In the genomic region with DNA sequence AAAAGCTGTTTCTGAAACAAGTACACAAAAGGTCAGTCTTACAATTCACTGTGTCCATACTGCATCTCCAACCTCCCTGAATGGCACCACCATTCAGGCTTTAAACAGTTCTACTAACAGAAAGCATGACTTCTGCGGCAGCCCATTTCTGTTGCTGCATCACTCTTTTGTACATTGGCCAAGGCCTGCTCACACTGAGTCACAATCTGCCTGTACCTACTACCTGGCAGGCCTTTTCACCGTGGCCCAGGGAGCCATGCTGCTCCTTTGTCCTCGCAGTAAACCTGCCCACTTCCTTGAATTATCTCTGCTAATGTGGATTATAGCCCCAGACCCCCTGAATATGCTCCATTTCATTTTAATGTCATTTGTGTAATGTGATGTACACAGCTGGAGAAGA, we compare ENCODE assay signal across 17 mouse cellular contexts.
"Had no signal": no experiment of that assay in that cellular context is flagged by ENCODE, and none has a peak within 500 bp of the region (broad histone marks: within the 10 kb centered on the region; RNA-seq: fewer than 3 reads in every experiment).

No protein-coding gene starts in this region.

- DNase-seq: gastrocnemius, postnatal 14 days; gastrocnemius, postnatal 36 days; heart, adult 11 months; heart, adult 2 months; heart, postnatal 14 days; heart, postnatal 36 days; kidney, adult 11 months; kidney, adult 2 months; kidney, adult 9 months; kidney, postnatal 14 days; kidney, postnatal 36 days; layer of hippocampus, adult 9-11 months; layer of hippocampus, postnatal 36 days; lung, adult 18-20 months had no signal

- ATAC-seq: hindbrain, postnatal 0 days; intestine, embryonic 16.5 days; liver, embryonic 12.5 days had no signal
